Mouse (Mus musculus) A20 (cell line): ENCODE measurements around the gene Ssxb8.
A peak's percentile ranks its signal among the peaks of the same experiment; 100 is the strongest.
"Not testable (repeated sequence)": the region's sequence is repeated elsewhere in the genome, so short reads cannot be mapped to it uniquely, and the experiment has no call there.

Experiments used
- DNase-seq: peaks from one replicate; pipeline ENCODE4 v3.0.0-alpha.2; 2011; ENCODE audit warnings: low read depth, low spot score

Gene Ssxb8

GRCm38 (mm10) chrX:8690744-8691143 lies at the start of gene Ssxb8:
Ssxb8 (minus strand) TSS chrX:8690844.
- not testable (repeated sequence) for DNase-seq

DNA sequence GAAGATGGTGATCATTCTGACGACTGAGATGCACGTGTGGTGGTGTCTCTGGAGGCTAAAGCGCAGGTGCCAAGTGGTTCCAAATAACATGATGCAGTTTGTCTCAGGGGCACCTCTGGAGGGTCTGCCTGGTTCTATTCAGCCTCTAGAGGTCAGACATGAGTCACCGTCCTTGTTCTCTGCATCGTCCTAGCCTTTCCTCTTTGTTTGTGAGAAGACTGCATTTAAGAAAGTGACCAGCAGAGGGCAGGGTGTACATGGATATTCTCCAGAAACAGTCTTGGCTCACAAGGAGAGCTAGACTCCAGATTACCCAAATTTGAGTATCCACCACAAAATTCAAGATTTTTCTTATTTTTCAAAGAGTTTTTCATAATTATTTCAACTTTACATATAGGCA lies 42.3 kb upstream of the Ssxb8 start:
- peak; percentile 60 for DNase-seq

DNA sequence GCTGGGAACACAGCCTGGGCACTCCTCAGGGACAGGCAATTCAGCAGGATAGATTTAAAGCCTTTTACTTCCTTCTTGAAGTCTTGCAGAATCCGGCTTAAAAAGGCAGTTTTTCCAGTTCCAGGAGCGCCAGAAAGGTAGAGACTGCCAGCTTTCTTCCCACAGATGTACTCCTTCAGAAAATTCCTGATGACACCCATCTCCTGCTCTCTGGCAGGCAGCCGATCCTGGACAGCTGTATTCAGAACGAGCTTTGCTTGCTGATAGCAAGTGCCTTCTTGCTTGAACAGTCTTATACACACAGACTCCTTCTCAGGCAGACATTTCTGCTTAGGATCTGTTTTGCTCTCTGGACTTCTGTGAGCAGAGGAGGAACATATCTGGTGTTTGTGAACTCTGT lies 27.6 kb downstream of the Ssxb8 start:
- DNase-seq = no peak
